Mouse (Mus musculus): ENCODE data around the gene Klhl10.

Gene Klhl10

DNA sequence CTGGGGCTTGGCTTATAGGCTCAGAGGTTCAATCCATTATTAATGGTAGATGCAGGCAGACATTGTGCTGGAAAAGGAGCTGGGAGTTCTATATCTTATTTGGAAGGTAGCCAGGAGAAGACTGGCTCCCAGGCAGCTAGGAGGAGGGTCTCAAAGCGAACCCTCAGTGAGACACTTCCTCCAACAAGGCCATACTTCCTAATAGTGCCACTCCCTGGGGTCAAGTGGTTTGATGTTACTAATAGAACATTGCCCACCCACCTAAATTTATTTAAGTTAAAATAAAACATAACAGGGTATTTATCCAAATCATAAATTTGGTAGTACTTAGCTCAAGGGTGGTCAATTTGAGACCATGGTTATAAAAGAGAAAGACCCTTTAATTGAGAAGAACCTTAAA is 24.1 kb downstream of the Klhl10 start:
- DNase-seq = no peak

DNA sequence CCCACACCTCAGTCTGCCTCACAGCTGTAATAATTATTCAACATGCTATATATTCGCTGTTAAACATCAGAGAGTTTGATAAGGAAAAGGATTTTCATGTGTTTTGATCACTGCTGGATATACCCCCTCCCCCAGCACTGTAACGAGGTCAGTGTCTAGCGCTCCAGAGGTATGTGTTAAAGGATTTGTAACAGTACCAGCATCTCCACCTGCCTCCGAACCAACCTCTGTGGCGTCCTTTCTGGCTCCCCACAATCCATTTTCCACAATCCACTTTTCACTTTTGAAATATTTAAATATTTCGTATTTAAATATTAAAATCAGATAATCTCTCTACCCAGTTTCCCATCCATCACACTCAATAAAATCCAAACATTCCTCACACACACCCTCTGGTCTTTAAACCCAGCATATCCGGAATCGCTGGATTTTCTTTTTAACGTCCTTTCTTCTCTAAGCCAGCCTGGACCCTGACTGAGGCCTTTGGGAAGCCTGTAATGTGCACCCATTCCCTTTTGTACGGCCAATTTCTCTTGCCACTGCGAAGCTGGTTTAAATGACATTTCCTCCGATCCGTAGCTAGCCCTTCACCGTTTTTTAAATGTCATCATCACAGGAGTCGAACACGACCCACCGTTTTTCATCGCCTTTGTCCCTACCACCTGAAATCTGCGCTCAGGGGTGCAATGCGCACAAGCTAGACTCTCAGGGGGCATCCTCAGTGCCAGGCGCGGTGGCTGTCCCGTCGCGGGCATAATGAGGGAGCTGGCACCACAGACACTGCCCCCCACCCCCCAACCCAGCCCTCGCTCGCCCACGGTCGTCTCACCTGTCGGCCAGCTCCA is 29.9 kb downstream of the Klhl10 start:
- no peak for DNase-seq

DNA sequence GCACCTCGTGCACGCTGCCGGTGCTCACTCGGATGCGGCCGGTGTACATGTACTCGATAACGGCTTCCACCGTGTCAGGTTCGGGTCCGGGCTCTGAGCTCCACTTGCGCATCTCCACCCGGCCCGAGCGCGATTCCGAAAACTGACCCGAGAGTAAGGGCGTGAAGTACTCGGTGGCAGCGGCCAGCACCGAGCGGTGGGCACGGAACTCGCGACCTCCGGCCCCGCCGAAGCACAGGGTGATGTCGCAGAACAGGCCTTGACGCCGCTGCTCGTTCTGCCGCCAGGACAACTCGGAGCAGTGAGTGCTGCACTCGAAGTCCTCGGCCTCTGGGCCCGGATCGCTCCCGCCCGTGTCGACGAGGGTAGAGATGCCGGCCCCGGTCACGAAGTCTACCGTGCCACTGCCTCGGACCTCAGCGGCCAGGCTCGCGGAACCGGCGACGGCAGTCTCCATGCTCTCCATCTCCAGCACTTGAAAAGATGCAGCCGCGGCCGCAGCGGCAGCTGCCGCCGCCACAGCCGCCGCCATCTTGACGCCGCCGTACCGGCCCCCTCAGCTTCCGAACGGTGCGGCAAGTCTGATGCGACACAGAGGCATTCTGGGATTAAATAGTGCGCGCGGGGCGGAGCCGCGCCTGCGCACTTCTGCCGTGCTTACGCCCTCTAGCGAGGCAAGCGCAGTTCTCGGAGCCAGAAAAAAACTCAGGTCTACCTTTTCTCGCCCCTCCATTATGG is 30.6 kb downstream of the Klhl10 start, which contains the start of gene Klhl11:
Klhl11 (minus strand) TSS at position 545 of the 738 bp plus-strand sequence.
- DNase-seq = peak; percentile 88 to 92

DNA sequence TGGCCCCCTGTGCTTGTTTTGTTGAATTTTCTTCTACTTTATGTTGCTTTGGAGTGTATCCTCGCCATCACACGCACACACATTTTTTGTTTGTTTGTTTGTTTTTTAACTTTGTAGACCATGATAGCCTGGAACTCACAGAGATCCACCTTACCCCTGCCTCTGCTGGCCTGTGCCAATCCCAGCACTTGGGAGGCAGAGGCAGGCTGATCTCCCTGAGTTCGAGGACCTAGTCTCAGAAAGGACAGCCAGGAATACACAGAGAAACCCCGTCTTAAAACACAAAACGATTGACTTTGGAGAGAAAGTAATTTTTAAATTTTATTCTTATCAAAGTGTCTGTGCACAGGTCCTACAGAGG is 31.2 kb downstream of the Klhl10 start:
- no peak for DNase-seq

GRCm38 (mm10) chr11:100476281-100476680 is 34.6 kb downstream of the Klhl10 start:
- no peak for DNase-seq

DNA sequence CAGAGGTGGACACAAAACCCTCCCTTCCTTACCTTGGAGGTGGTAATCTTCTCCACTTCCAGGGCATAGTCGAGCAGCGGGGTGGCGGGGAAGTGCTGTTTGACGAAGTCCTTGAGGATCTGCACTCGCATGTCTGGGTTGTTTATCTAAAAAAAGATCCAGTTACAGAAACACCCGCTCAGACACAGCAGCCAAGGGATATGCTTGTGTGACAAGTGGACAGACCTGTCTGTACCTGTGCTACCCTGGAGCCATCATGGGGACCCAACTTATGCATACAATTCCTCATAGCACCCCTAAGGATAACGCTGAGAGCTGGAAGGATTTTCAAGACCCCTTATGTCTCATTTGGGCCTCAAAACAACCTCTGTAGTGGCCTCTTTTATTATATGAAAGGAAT is 37.4 kb downstream of the Klhl10 start:
- DNase-seq = no peak

DNA sequence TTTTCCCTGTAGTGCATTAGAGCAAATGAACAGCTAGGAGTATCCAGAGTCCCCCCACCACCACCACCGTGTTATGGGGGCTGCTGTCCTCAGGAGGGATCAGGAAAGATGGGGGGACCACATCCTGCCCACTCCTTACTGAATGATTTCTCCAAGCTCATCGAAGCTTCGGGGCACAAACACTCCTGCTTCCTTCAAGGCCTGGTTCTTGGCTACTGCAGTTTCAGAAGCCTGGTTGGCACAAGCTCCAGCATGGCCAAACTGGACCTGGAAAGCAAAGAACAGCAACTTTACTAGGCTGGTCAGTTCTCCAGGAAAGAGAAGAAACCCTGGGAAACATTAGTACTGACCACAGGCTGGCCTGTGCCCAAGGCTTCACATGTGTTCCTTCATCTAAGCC is 42.7 kb downstream of the Klhl10 start:
- no peak for DNase-seq

- peak; percentile 42 to 67 for DNase-seq
These were observed 44.3 kb downstream of the Klhl10 start for GRCm38 (mm10) chr11:100485801-100486538.

- peak in 1 of 2 experiments; percentile 34 for DNase-seq
These were observed 49.2 kb downstream of the Klhl10 start for GRCm38 (mm10) chr11:100490951-100491350.

GRCm38 (mm10) chr11:100493771-100494170 is 52.1 kb downstream of the Klhl10 start:
- DNase-seq = no peak

DNA sequence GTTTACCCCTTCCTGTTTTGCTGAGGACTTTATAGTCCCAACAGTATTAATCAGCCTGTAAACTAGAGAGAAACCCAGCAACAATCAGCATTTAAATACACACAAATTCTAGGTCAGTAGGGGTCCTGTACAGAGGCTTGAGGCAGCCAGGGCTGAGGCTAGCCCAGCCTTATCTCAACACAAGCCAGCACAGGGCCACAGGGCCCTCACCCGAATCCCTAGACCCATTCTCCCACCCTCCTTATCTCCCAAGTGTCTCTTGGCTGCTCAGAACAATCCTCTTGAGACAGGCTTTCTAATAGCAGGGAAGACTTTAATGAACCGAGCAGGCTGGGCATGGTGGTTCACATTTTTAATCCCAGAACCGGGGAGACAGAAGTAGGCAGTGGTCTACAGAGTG is 58.5 kb downstream of the Klhl10 start:
- no peak for DNase-seq

DNA sequence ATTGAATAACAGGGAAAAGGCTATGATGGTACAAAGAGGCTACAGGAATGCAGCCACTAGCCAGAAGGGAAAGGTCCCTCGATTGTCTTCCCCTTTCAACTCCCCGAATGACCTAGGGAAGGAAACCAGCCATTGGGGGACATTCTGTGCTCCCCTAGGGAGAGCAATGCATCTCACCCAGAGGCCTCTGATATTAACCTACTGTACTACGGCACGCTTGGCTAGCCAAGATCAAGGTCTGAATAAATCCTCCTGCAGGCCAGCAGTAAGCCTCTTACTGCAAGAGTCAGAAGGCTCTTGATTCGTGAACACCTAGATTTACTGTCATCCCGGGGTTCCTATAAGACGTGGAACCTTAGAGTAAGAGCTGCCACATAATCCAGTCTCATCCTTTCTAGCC is 58.9 kb downstream of the Klhl10 start:
- DNase-seq = peak; percentile 29 to 70

DNA sequence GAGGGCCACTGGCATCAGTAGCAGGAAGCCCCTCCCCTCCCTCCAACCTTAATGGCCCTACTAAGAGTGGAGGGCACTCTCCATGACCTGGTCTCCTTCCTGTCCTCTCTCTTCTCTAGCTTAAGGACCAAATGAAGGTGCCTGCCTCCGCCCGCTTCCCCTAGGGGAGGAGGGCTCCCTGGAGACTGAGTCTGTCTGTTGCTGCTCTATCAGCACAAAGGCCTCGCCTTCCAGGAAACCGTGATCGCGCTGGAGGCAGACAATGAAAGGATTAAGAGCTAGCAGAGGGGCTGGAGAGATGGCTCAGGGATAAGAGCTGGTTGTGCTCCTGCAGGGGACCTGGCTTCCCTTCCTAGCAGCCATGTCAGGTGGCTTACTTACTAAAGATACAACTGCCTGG is 59.6 kb downstream of the Klhl10 start:
- no peak for DNase-seq

DNA sequence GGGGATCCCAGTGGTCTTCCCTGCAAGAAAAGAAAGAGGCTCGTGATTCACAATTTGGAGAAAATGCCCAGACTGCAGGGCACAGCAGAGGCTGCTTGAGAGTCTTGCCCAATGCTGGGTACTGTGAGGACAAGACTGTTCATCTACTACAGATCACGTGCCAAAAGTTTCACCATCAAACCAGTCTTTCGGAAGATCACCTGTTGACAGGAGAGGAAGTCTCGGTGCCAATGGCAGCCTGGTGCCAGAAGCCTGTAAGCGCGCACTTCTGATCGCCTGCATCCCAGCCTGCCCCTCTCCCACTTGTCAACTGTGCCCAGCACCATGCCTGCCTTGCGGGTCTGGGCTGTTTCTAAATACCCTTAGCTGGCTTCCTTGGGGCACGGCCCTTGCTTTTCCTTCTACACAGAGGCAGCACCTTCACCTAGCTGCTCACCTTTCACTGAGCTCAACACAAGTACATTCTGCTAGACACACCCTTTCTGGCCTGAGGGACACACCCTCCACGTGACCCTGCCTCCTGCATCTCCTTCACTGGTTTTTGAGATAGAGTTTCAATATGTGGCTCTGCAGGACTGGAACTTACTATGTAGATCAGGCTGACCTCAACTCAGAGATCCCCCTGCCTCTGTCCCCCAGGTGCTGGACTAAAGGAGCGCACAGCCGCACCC is 63.4 kb downstream of the Klhl10 start:
- no peak for DNase-seq

DNA sequence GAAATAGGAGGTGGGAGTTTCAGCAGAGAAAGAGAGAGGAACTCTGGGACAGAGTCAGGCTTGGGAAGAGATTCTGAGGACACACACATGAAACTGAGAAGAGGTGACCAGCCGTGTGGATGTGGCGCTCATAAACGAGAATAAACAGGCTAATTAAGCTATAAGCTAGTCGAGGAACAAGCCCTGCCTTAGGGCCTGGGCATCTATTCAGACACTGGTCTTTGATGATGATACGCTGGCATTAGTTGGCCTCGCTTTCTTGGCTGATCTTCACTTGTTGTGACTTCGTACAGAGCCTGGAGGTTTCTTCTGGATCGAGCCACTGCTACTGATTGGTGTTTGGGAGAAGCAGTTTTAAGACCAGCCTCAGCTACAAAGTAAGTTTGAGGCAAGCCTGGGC is 64.3 kb downstream of the Klhl10 start:
- DNase-seq = no peak
